Mouse (Mus musculus): ENCODE data around the gene Myadm. TPM values are rescaled to one million over a fixed set of nuclear protein-coding genes. Genes with fewer than 3 reads are reported as not detected.

Myadm gene
- polyA plus RNA-seq, 1 experiment, result not detected

GRCm38 (mm10) chr7:3339010-3339409 is 50.1 kb downstream of the Myadm start:
- Histone ChIP-seq H3K36me3 (ENCODE audit: control insufficient read depth) (no peaks in the 10 kb centered on the region), H3K4me3 (replicated peaks) (no peak overlapping the region), H3K4me1 (ENCODE audit: control insufficient read depth) (no peaks in the 10 kb centered on the region), H3K27me3 (ENCODE audit: control insufficient read depth) (peaks cover 2% of the 10 kb centered on the region), H3K9me3 (ENCODE audit: control insufficient read depth, low read length) (no peaks in the 10 kb centered on the region)
- TF ChIP-seq GATA1 (IDR thresholded peaks at IDR 0.05; ENCODE audit: low read length), result no peak
- no peak for TF ChIP-seq TAL1 (IDR thresholded peaks at IDR 0.05; ENCODE audit: low read length)

DNA sequence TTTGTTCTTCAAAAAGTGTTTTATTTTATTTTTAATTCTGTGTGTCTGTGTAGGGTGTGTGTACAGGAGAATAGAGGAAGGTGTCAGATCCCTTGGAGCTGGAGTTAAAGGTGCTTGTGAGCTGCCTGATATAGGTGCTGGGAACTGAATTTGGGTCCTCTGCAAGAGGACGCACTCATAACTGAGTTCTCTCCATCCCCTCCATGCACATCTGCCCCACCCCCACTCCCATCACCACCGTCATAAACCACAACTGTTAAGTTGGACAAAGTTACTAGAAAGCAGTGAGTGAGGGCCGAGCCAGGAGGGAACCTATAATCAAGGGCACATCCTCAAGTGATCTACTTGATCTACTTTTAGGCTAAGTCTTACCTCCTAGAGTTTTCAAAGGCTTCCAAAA is 55.0 kb downstream of the Myadm start:
- Histone ChIP-seq H3K9me3 (ENCODE audit: control insufficient read depth, low read length) (no peaks in the 10 kb centered on the region), H3K36me3 (ENCODE audit: control insufficient read depth) (no peaks in the 10 kb centered on the region)

DNA sequence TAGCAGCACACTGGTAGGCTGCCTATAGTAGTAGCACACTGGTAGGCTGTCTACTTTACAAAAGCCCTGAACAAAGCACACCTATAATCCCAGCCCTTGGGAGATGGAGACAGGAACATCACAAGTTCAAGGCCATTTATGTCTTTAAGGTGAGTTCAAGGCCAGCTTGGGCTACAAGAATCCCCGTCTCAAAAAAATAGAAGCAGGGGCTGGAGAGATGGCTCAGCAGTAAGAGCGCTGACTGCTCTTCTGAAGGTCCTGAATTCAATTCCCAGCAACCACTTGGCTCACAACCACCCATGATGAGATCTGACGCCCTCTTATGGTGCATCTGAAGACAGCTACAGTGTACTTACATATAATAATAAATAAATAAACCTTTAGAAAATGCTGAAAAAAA is 56.4 kb downstream of the Myadm start:
- no peak overlapping the region for H3K4me3 ChIP-seq (replicated peaks)
- no peaks in the 10 kb centered on the region for H3K36me3 ChIP-seq (ENCODE audit: control insufficient read depth)
- H3K27me3 ChIP-seq (ENCODE audit: control insufficient read depth), result no peaks in the 10 kb centered on the region
- no peaks in the 10 kb centered on the region for H3K4me1 ChIP-seq (ENCODE audit: control insufficient read depth)
- TF ChIP-seq GATA1 (IDR thresholded peaks at IDR 0.05; ENCODE audit: low read length), result no peak
- TF ChIP-seq TAL1 (IDR thresholded peaks at IDR 0.05; ENCODE audit: low read length), result no peak
- no peaks in the 10 kb centered on the region for H3K9me3 ChIP-seq (ENCODE audit: control insufficient read depth, low read length)

More for the DNA sequence above, 55.0 kb downstream of the Myadm start:
- no peak for TF ChIP-seq TAL1 (IDR thresholded peaks at IDR 0.05; ENCODE audit: low read length)
- TF ChIP-seq GATA1 (IDR thresholded peaks at IDR 0.05; ENCODE audit: low read length), result no peak
- H3K4me1 ChIP-seq (ENCODE audit: control insufficient read depth), result no peaks in the 10 kb centered on the region
- H3K27me3 ChIP-seq (ENCODE audit: control insufficient read depth), result no peaks in the 10 kb centered on the region
- no peak overlapping the region for H3K4me3 ChIP-seq (replicated peaks)

DNA sequence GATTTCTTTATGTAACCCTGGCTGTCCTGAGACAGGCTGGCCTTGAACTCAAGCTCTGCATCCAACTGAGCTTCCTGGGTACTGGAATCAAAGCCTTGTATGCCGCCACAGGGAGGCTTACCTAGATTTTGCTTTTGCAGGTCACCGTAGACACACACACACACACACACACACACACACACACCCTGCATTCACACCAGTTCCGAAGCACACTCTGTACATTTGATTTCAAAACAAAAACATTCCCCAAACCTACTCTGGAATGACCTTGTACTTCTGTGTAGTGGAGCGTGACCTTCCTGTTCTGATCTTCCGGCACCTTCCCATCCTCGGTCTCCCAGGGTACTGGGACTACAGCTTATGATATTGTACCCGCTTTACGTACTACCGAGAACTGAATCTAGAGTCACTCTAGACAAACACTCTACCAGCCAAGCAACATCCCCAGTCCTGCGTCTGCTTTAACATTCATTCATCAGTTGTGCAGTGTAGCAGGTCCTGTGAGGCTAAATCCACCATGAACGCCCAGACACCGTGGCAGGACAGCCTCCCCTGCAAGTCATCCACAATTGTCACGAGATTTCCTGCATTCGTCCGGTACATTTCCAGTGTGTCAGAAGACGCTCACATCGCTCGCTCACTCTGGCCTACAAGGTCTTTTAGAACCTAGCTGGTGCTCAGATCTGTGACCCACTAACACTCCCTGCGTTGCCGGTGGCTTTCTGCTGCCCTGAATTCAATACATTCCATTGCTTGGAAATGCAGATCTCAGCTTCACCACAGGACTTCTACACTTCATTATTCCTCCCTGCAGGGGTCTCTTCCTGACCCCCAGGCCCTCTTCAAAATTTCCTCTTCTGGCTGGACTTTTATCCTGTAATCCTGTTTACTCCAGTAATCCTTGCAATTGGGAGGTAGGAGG is 58.7 kb downstream of the Myadm start:
- H3K4me1 ChIP-seq (ENCODE audit: control insufficient read depth), result no peaks in the 10 kb centered on the region
- peaks cover 6% of the 10 kb centered on the region; the same call in 1 of the 2 replicates for H3K9me3 ChIP-seq (ENCODE audit: control insufficient read depth, low read length)
- TF ChIP-seq GATA1 (IDR thresholded peaks at IDR 0.05; ENCODE audit: low read length) (no peak), TAL1 (IDR thresholded peaks at IDR 0.05; ENCODE audit: low read length) (no peak)
- no peaks in the 10 kb centered on the region for H3K36me3 ChIP-seq (ENCODE audit: control insufficient read depth)
- H3K27me3 ChIP-seq (ENCODE audit: control insufficient read depth), result no peaks in the 10 kb centered on the region
- H3K4me3 ChIP-seq (replicated peaks), result no peak overlapping the region

GRCm38 (mm10) chr7:3348326-3348725 is 59.4 kb downstream of the Myadm start:
- TF ChIP-seq TAL1 (IDR thresholded peaks at IDR 0.05; ENCODE audit: low read length) (no peak), GATA1 (IDR thresholded peaks at IDR 0.05; ENCODE audit: low read length) (no peak)
- Histone ChIP-seq H3K4me1 (ENCODE audit: control insufficient read depth) (no peaks in the 10 kb centered on the region), H3K9me3 (ENCODE audit: control insufficient read depth, low read length) (peaks cover 6% of the 10 kb centered on the region; the same call in 1 of the 2 replicates), H3K27me3 (ENCODE audit: control insufficient read depth) (no peaks in the 10 kb centered on the region), H3K4me3 (replicated peaks) (no peak overlapping the region), H3K36me3 (ENCODE audit: control insufficient read depth) (no peaks in the 10 kb centered on the region)

- peaks cover 6% of the 10 kb centered on the region; the same call in 1 of the 2 replicates for H3K9me3 ChIP-seq (ENCODE audit: control insufficient read depth, low read length)
- H3K27me3 ChIP-seq (ENCODE audit: control insufficient read depth), result no peaks in the 10 kb centered on the region
- TF ChIP-seq GATA1 (IDR thresholded peaks at IDR 0.05; ENCODE audit: low read length), result no peak
- no peaks in the 10 kb centered on the region for H3K36me3 ChIP-seq (ENCODE audit: control insufficient read depth)
- H3K4me1 ChIP-seq (ENCODE audit: control insufficient read depth), result no peaks in the 10 kb centered on the region
- no peak overlapping the region for H3K4me3 ChIP-seq (replicated peaks)
These were observed 60.9 kb downstream of the Myadm start for GRCm38 (mm10) chr7:3349775-3350174.

Other genes starting within 250 kb of the Myadm start
- gene AU018091, start 119.9 kb upstream of the Myadm start, polyA plus RNA-seq (2012), result not detected in 2 replicates
- not detected in 2 replicates for gene Nlrp12, start 39.3 kb upstream of the Myadm start, polyA plus RNA-seq (2012)
- not detected in 2 replicates for gene Prkcg, start 99 bp downstream of the Myadm start, polyA plus RNA-seq (2012)
- not detected in 2 replicates for gene Cacng7, start 43.9 kb downstream of the Myadm start, polyA plus RNA-seq (2012)
- gene Cacng8, start 101.6 kb downstream of the Myadm start, polyA plus RNA-seq (2012), result not detected in 2 replicates
- gene Cacng6, start 135.1 kb downstream of the Myadm start, polyA plus RNA-seq (2012), result not detected in 2 replicates
- gene Tarm1, start 213.5 kb downstream of the Myadm start, polyA plus RNA-seq (2012), result not detected in 2 replicates